8 mouse cellular contexts compared by ENCODE assay signal in the genomic region with DNA sequence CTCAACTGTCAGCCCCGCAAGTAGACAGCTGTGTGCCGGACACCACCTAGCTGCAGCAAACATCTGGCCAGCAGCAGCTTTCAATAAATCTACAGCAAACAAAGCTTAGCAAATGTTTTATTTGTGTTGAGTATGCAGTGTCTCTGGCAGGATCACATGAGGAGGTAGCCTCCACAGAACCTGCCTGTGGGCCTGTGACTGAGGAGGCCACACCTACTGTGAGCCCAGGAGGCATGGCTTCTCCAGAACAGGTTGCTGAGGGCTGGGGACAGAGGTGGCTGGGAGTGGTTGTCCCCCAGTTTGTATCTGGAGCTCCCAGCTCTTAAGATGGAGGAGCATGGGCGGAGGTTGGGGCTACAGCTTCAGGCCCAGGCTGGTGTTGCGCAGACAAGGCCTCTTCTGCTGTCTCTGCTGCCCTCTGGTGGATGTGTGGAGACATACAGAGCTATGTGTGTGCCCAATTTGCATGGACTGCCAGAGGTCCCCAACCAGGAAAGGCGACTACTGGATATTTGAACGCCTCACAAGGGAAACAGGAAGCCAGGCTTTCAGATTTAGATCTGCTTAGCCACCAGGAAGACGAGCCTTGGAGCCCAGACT. TPM values are rescaled to one million over a fixed set of nuclear protein-coding genes. Genes with fewer than 3 reads are reported as not detected.
DNase-seq lines count a peak whose midpoint lies in the region; ATAC-seq and TF ChIP-seq lines count a peak whose summit lies in the region.

No protein-coding gene starts in this region.

- H3K27ac ChIP-seq in embryonic facial prominence, embryonic 13.5 days = 0 out of 2 replicates have a peak overlapping the region, but pooled peaks have one; percentile 23
- H3K27ac ChIP-seq in heart, embryonic 10.5 days = peak overlapping the region; percentile 23; the same call in 1 of the 2 replicates
- H3K27ac ChIP-seq in kidney, embryonic 14.5 days (ENCODE audit: low read depth, low read length) = no peak overlapping the region
- no peak overlapping the region for H3K27ac ChIP-seq in liver, adult 2 months (replicated peaks; ENCODE audit: insufficient read depth, low read depth, low read length)

- no peak overlapping the region for H3K4me2 ChIP-seq in embryonic facial prominence, embryonic 13.5 days
- no peak overlapping the region for H3K4me2 ChIP-seq in kidney, embryonic 14.5 days (replicated peaks; ENCODE audit: low read depth, low read length)

- TF ChIP-seq POLR2A in liver, adult 2 months (IDR thresholded peaks at IDR 0.05; ENCODE audit: extremely low read depth, insufficient read depth, low read length) = no peak

- H3K4me1 ChIP-seq in embryonic facial prominence, embryonic 13.5 days = 0 out of 2 replicates have a peak, but pooled peaks cover 2% of the 10 kb centered on the region
- H3K4me1 ChIP-seq in heart, embryonic 10.5 days = 0 out of 2 replicates have a peak, but pooled peaks cover 6% of the 10 kb centered on the region
- H3K4me1 ChIP-seq in kidney, embryonic 14.5 days (ENCODE audit: control insufficient read depth, insufficient read depth, low read length) = no peaks in the 10 kb centered on the region
- no peaks in the 10 kb centered on the region for H3K4me1 ChIP-seq in liver, adult 2 months (ENCODE audit: control insufficient read depth, insufficient read depth, low read length)

- whole genome bisulfite sequencing in embryonic facial prominence, embryonic 13.5 days = 35% methylated on average over 7 of the region's 7 CpGs
- 38% methylated on average over 7 of the region's 7 CpGs for WGBS in heart, embryonic 10.5 days
- 32% methylated on average over 7 of the region's 7 CpGs for WGBS in kidney, embryonic 14.5 days
- 39% methylated on average over 7 of the region's 7 CpGs for WGBS in liver, adult 2 months

- peak overlapping the region; percentile 32; the same call in 1 of the 2 replicates for H3K9ac ChIP-seq in embryonic facial prominence, embryonic 13.5 days
- H3K9ac ChIP-seq in kidney, embryonic 14.5 days (ENCODE audit: low read depth, low read length) = no peak overlapping the region
- no peak overlapping the region for H3K9ac ChIP-seq in liver, adult 2 months (ENCODE audit: low read depth, low read length)

- H3K36me3 ChIP-seq in embryonic facial prominence, embryonic 13.5 days = peaks cover 55% of the 10 kb centered on the region
- peaks cover 62% of the 10 kb centered on the region for H3K36me3 ChIP-seq in heart, embryonic 10.5 days
- H3K36me3 ChIP-seq in kidney, embryonic 14.5 days (ENCODE audit: control insufficient read depth, insufficient read depth, low read length) = peaks cover 46% of the 10 kb centered on the region
- peaks cover 9% of the 10 kb centered on the region for H3K36me3 ChIP-seq in liver, adult 2 months (ENCODE audit: control insufficient read depth, insufficient read depth, low read length)

- no peak overlapping the region for H3K4me3 ChIP-seq in embryonic facial prominence, embryonic 13.5 days
- no peak overlapping the region for H3K4me3 ChIP-seq in heart, embryonic 10.5 days
- no peak overlapping the region for H3K4me3 ChIP-seq in kidney, embryonic 14.5 days (ENCODE audit: low read length)
- no peak overlapping the region for H3K4me3 ChIP-seq in liver, adult 2 months (ENCODE audit: insufficient read depth, low read depth, low read length)

- peak; percentile 79 for ATAC-seq in embryonic facial prominence, embryonic 13.5 days (ENCODE audit: insufficient number of reproducible peaks, insufficient read depth, low FRiP score, low TSS enrichment, low read depth)
- peak; percentile 79 for ATAC-seq in kidney, embryonic 14.5 days (ENCODE audit: low FRiP score, low TSS enrichment)

- peak; percentile 86 for DNase-seq in B cell, adult 2 months
- DNase-seq in adrenal gland, postnatal 36 days = peak; percentile 80 to 88
- DNase-seq in heart, embryonic 10.5 days (ENCODE audit: low spot score) = peak; percentile 94
- peak; percentile 61 for DNase-seq in liver, adult 2 months (ENCODE audit: extremely low read depth, low read depth, low spot score)
- peak; percentile 92 for DNase-seq in naive thymus-derived CD4-positive, alpha-beta T cell, adult 2 months (ENCODE audit: low read depth)
- DNase-seq in spleen, postnatal 4 days (ENCODE audit: low spot score in 2 of 2) = peak; percentile 85 to 93

- H3K9me3 ChIP-seq in embryonic facial prominence, embryonic 13.5 days = no peaks in the 10 kb centered on the region
- H3K9me3 ChIP-seq in heart, embryonic 10.5 days = no peaks in the 10 kb centered on the region
- H3K9me3 ChIP-seq in kidney, embryonic 14.5 days (ENCODE audit: control insufficient read depth, low read length) = no peaks in the 10 kb centered on the region

- no peaks in the 10 kb centered on the region for H3K79me2 ChIP-seq in liver, adult 2 months (ENCODE audit: control insufficient read depth, insufficient read depth, low read length)

- no peaks in the 10 kb centered on the region for H3K27me3 ChIP-seq in embryonic facial prominence, embryonic 13.5 days
- H3K27me3 ChIP-seq in heart, embryonic 10.5 days (ENCODE audit: insufficient read depth, poor library complexity, severe bottlenecking) = no peaks in the 10 kb centered on the region
- no peaks in the 10 kb centered on the region for H3K27me3 ChIP-seq in kidney, embryonic 14.5 days (ENCODE audit: control insufficient read depth, insufficient read depth, low read length)
- no peaks in the 10 kb centered on the region for H3K27me3 ChIP-seq in liver, adult 2 months (ENCODE audit: control insufficient read depth, insufficient read depth, low read length)

- TF ChIP-seq CTCF in liver, adult 2 months (IDR thresholded peaks at IDR 0.05; ENCODE audit: low read depth, low read length) = peak; percentile 96

RNA-seq across cellular contexts. Expression of gene Dcdc2b, which starts 5.5 kb away (rescaled TPM):
- 1 to 10 TPM in 1 of 2 experiments, under 1 TPM in 1; 0.73 to 2.6 TPM for total RNA-seq in adrenal gland, postnatal 36 days (2021)
- polyA plus RNA-seq in embryonic facial prominence, embryonic 13.5 days (2015; fragmentation: Nextera tagmentation; extraction: Ambion mirVana) = 2.2 and 3.1 TPM in 2 replicates
- polyA plus RNA-seq in heart, embryonic 10.5 days (2016; fragmentation: Nextera tagmentation; extraction: Ambion mirVana) = 1.1 and 1.7 TPM in 2 replicates
- polyA plus RNA-seq in kidney, embryonic 14.5 days (2014; fragmentation: Nextera tagmentation; extraction: Ambion mirVana) = 1.9 and 2.0 TPM in 2 replicates
- total RNA-seq in liver, adult 2 months (2014; rRNA removed) = 0.54 and 1.6 TPM in 2 replicates
- 1.3 and 1.4 TPM in 2 replicates for polyA plus RNA-seq in liver, adult 2 months (2012; rRNA removed)

RNA-seq across cellular contexts. Expression of gene Tmem234, which starts 8.1 kb away (rescaled TPM):
- total RNA-seq in adrenal gland, postnatal 36 days (2021) = 10 to 100 TPM; 93.0 to 96.7 TPM
- 195 and 215 TPM in 2 replicates for polyA plus RNA-seq in embryonic facial prominence, embryonic 13.5 days (2015; fragmentation: Nextera tagmentation; extraction: Ambion mirVana)
- polyA plus RNA-seq in heart, embryonic 10.5 days (2016; fragmentation: Nextera tagmentation; extraction: Ambion mirVana) = 184 and 200 TPM in 2 replicates
- polyA plus RNA-seq in kidney, embryonic 14.5 days (2014; fragmentation: Nextera tagmentation; extraction: Ambion mirVana) = 213 and 219 TPM in 2 replicates
- 65.6 and 67.5 TPM in 2 replicates for total RNA-seq in liver, adult 2 months (2014; rRNA removed)
- polyA plus RNA-seq in liver, adult 2 months (2012; rRNA removed) = 75.8 and 93.6 TPM in 2 replicates

RNA-seq across cellular contexts. Expression of gene Eif3i, which starts 8.1 kb away (rescaled TPM):
- 100 to 1,000 TPM; 187 to 192 TPM for total RNA-seq in adrenal gland, postnatal 36 days (2021)
- polyA plus RNA-seq in embryonic facial prominence, embryonic 13.5 days (2015; fragmentation: Nextera tagmentation; extraction: Ambion mirVana) = 274 and 289 TPM in 2 replicates
- polyA plus RNA-seq in heart, embryonic 10.5 days (2016; fragmentation: Nextera tagmentation; extraction: Ambion mirVana) = 212 and 236 TPM in 2 replicates
- polyA plus RNA-seq in kidney, embryonic 14.5 days (2014; fragmentation: Nextera tagmentation; extraction: Ambion mirVana) = 340 and 401 TPM in 2 replicates
- 170 and 204 TPM in 2 replicates for total RNA-seq in liver, adult 2 months (2014; rRNA removed)
- polyA plus RNA-seq in liver, adult 2 months (2012; rRNA removed) = 186 and 205 TPM in 2 replicates

RNA-seq across cellular contexts. Expression of gene Iqcc, which starts 10.4 kb away (rescaled TPM):
- total RNA-seq in adrenal gland, postnatal 36 days (2021) = 10 to 100 TPM; 26.2 to 28.0 TPM
- 33.7 and 36.5 TPM in 2 replicates for polyA plus RNA-seq in embryonic facial prominence, embryonic 13.5 days (2015; fragmentation: Nextera tagmentation; extraction: Ambion mirVana)
- polyA plus RNA-seq in heart, embryonic 10.5 days (2016; fragmentation: Nextera tagmentation; extraction: Ambion mirVana) = 24.0 and 29.4 TPM in 2 replicates
- polyA plus RNA-seq in kidney, embryonic 14.5 days (2014; fragmentation: Nextera tagmentation; extraction: Ambion mirVana) = 30.1 and 30.6 TPM in 2 replicates
- total RNA-seq in liver, adult 2 months (2014; rRNA removed) = 10.3 and 11.3 TPM in 2 replicates
- 21.0 and 23.0 TPM in 2 replicates for polyA plus RNA-seq in liver, adult 2 months (2012; rRNA removed)

RNA-seq across cellular contexts. Expression of gene Ccdc28b, which starts 15.2 kb away (rescaled TPM):
- total RNA-seq in adrenal gland, postnatal 36 days (2021) = 10 to 100 TPM; 32.8 to 34.2 TPM
- polyA plus RNA-seq in embryonic facial prominence, embryonic 13.5 days (2015; fragmentation: Nextera tagmentation; extraction: Ambion mirVana) = 69.7 and 73.3 TPM in 2 replicates
- polyA plus RNA-seq in heart, embryonic 10.5 days (2016; fragmentation: Nextera tagmentation; extraction: Ambion mirVana) = 37.1 and 43.0 TPM in 2 replicates
- 48.6 and 56.0 TPM in 2 replicates for polyA plus RNA-seq in kidney, embryonic 14.5 days (2014; fragmentation: Nextera tagmentation; extraction: Ambion mirVana)
- 9.3 and 9.7 TPM in 2 replicates for total RNA-seq in liver, adult 2 months (2014; rRNA removed)
- 7.2 and 7.6 TPM in 2 replicates for polyA plus RNA-seq in liver, adult 2 months (2012; rRNA removed)

Comparison
In these comparisons a context has a peak if more than half of its experiments do, and no peak if none do; other contexts are left out.
1. H3K27ac ChIP-seq: peak in embryonic facial prominence, embryonic 13.5 days (single experiment) and heart, embryonic 10.5 days (single experiment); none in kidney, embryonic 14.5 days (single experiment) and liver, adult 2 months (single experiment).
2. Peak in every context shown above with its lines, with median percentiles within 50 percentile points of each other: DNase-seq.